Mouse (Mus musculus): Measurements from ENCODE around the gene Tlcd1.
"Not testable (repeated sequence)": the region's sequence is repeated elsewhere in the genome, so short reads cannot be mapped to it uniquely, and the experiment has no call there.

Tlcd1 gene

GRCm38 (mm10) chr11:78175771-78176401, 625 bp upstream of the Tlcd1 start:
- no peak for ATAC-seq (ENCODE audit: insufficient number of reproducible peaks, low FRiP score, low TSS enrichment)

GRCm38 (mm10) chr11:78176905-78177331, 407 bp downstream of the Tlcd1 start:
- ATAC-seq (ENCODE audit: insufficient number of reproducible peaks, low FRiP score, low TSS enrichment) = no peak

DNA sequence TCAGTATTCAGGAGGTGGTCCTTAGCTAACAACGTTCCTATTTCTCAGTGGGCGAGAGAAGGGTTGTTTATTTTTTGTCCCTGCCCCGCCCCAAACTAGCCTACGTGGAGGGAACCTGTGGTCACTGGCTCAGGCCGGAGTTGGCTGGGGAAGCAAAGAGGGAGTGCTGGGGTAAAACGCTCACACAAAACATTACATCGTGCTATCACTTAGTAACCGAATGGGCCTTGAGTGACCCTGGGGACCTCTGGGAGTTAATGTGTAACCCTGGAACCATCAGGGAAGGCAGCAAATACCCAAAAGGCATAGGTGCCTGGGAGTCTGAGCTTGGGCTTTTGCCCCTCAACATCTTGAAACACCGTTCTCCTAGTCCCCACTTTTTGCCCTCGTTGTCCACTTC, 926 bp downstream of the Tlcd1 start:
- peak; percentile 3; the same call in 1 of the 2 replicates for ATAC-seq (ENCODE audit: insufficient number of reproducible peaks, low FRiP score, low TSS enrichment)

DNA sequence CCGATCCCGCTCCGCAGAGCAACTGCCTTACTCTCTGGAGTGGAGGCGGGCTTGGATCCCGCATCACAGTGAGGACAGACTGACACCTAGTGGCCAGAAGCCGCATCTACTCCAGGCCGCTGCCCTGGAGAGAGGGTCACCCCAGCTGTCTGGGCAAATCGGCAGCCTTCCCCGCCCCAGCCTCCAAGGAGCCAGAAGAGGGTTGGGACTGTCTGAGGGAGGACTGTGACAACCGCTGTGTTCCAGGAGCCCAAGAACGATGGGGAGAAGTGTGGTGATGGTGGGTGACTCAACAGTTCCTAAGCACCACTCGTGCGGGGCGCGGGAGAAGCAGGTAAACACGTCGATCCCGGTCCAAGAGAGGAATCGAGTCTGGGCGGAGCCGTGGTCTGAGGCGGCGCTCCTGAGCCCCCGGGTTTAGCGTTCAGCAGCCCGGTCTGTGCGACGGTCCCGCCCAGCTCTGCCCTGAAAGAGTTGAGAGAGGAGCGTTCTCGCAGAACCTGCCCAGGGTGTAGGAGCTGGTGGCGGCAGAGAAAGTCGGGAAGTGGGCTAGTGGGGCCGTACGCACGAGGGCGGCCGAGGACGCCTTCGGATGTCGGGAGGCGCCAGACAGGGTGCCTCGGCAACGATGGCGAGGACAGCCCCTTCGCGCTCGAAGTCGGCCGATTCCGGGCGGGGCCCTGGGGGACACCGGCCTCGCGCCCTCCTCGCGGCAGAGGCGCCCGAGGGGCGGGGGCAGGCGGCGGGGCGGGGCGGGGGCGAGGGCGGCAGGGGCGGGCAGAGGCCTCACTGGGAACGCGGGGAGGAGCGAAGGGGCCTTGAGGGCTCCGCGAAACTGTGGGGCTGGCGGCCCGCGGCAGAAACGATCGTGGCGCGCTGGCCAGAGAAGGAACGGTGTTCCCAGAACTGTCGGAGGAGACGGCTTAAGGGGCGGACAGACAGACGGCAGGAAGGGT, 1.7 kb downstream of the Tlcd1 start:
- peak; percentile 75 for ATAC-seq (ENCODE audit: insufficient number of reproducible peaks, low FRiP score, low TSS enrichment)

GRCm38 (mm10) chr11:78178859-78179437, 2.4 kb downstream of the Tlcd1 start:
- ATAC-seq (ENCODE audit: insufficient number of reproducible peaks, low FRiP score, low TSS enrichment) = no peak

DNA sequence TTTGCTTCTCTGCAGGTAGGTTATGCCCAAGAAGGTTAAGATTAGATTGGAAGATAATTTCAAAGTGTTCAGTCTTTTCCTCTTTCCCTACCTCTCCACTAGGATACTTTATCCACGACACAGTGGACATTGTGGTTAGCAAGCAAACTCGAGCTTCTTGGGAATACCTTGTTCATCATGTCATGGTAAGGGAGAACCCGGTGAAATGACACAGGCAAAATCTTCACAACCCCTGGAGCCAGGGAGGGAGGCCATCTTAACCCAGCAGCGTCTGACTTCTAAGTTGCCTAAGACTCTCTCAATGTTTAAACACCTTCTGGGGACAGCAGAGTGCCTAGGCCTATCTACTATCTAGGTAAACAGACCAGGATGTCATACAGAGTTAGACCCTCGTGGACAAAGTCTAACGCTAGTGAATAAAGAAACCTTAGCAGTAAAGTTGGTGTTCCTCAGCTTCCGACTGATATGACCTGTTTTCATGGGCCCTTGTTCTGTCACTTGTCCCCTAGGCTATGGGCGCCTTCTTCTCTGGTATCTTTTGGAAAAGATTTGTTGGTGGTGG, 3.0 kb downstream of the Tlcd1 start:
- ATAC-seq (ENCODE audit: insufficient number of reproducible peaks, low FRiP score, low TSS enrichment) = no peak

- ATAC-seq (ENCODE audit: insufficient number of reproducible peaks, low FRiP score, low TSS enrichment) = no peak
These were observed 3.7 kb downstream of the Tlcd1 start for GRCm38 (mm10) chr11:78180081-78180761.

- no peak for ATAC-seq (ENCODE audit: insufficient number of reproducible peaks, low FRiP score, low TSS enrichment)
These were observed 5.4 kb downstream of the Tlcd1 start for GRCm38 (mm10) chr11:78181830-78182357.

DNA sequence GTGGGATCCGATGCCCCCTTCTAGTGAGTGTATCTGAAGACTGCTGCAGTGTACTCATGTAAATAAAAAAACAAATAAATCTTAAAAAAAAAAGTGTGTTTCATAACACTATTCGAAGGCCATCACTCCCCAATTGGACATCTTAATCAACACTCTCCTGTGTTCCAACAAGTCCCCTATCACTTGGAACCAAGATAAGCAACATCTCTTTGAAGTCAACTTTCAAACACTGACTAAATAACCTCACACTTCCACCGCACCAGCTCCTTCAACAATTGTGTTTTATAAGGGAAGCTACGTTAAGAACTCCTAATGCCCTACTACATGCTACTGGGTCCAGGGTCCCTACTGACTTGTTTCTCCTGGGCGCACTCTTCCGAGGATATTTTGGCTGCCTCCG, 5.9 kb downstream of the Tlcd1 start:
- no peak for ATAC-seq (ENCODE audit: insufficient number of reproducible peaks, low FRiP score, low TSS enrichment)

DNA sequence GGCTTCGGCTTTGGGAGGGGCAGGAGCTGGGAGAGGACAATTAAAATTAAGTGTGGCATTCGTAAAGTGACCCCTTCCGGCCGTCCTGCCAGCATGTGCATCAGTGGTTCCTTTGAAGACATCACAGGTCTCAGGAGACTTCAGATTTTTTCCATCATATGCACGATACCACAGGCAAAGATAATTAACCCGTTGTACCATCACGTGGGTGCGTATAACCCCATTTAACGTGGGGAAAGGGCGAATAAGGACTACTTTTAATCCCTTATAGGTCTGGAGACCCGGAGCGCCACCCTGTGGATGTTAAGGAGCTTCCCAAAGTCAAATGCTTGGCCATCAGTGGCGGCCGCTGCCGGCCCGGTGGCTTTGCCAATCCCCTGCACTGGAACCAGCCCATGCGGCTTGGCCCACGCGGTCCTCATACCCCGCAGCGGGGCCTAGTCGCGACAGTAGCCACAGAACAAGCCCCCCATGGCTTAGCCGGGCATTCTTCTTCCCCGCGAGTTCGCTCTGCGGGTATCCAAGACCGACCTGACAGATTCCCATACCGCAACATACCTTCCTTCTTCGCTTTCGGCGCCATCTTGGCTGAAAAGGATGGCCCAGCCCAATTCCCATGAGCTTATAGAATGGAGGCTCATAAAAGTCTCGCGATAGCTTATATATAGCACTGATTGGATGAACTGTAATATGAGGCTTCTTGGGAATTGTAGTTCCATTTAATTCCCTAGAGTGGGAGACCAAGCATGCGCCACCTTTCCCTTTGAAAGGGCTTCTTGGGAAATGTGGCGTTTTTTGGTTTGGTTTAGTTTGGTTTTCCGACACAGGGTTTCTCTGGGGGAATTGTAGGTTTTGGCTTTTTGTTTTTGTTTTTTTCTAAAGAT, 6.7 kb downstream of the Tlcd1 start, which contains the start of gene Rpl23a:
Gene Rpl23a (minus strand): TSS at position 624 of the 884 bp plus-strand sequence.
- peak; percentile 97 for ATAC-seq (ENCODE audit: insufficient number of reproducible peaks, low FRiP score, low TSS enrichment)

- ATAC-seq (ENCODE audit: insufficient number of reproducible peaks, low FRiP score, low TSS enrichment) = no peak
These were observed 7.5 kb downstream of the Tlcd1 start for GRCm38 (mm10) chr11:78183884-78184514.

DNA sequence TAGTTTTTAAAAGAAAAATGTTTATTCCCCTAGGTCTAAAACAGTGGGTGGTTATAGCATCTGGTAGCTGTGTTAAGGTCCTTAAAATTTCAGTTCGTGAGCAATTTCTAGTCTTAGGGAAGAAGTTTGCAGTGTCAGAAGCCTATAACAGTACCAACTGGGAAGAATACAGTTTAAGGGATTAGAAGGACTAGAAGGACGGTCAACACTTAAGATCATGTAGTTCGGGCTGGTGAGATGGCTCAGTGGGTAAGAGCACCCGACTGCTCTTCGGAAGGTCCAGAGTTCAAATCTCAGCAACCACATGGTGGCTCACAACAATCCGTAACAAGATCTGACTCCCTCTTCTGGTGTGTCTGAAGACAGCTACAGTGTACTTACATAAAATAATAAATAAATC, 8.2 kb downstream of the Tlcd1 start:
- ATAC-seq (ENCODE audit: insufficient number of reproducible peaks, low FRiP score, low TSS enrichment) = not testable (repeated sequence)

GRCm38 (mm10) chr11:78188331-78189233, 12.1 kb downstream of the Tlcd1 start, which contains the start of gene Rab34:
Gene Rab34, plus strand, starts transcription at chr11:78188430.
- ATAC-seq (ENCODE audit: insufficient number of reproducible peaks, low FRiP score, low TSS enrichment) = no peak

DNA sequence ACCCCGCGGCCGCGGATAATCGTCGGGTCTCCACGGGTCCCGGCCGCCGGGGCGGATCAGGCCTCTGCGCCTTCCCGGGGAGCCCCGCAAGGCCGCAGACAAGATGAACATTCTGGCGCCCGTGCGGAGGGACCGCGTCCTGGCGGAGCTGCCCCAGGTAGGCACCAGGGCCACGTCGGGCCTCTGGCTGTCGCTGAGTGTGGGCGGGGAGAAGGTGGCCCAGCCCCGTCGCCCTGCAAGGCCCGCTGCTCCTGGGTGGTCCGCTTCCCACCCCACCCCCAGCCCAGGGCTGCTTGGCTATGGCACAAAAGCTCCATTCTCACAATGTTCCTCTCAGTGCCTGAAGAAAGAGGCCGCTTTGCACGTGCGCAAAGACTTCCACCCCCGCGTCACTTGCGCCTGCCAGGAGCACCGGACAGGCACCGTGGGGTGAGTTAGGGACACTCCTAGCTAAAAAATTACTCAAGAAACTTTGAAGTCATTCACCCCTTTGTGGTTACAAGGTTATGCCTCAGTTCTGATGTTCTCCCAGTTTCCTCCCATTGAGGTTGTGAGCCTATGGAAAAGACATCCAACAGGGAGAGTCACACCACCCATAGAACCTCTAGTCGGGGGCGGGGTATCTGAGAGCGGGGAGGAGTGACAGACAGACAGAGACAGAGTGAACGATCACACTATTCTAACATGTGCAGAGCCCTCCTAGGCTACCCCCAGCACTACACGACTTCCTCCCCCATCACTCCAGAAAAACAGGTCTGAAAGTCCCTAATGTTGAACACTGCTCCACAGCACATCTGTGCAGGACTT, 12.9 kb downstream of the Tlcd1 start:
- ATAC-seq (ENCODE audit: insufficient number of reproducible peaks, low FRiP score, low TSS enrichment) = no peak

DNA sequence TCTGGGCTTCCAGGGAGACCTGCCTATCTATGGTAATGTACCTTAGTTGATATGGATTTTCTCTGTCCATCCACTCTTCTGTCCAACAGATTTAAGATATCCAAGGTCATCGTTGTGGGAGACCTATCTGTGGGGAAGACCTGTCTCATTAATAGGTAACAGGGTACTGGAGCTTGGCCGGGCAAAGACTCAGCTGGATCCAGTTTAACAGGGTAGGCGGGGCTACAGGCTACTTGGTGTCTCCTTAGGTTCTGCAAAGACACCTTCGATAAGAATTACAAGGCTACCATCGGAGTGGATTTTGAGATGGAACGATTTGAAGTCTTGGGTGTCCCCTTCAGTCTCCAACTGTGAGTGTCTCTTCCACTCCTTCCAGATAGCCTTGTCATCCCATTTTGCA, 13.5 kb downstream of the Tlcd1 start:
- no peak for ATAC-seq (ENCODE audit: insufficient number of reproducible peaks, low FRiP score, low TSS enrichment)

GRCm38 (mm10) chr11:78193113-78193512, 16.6 kb downstream of the Tlcd1 start, which contains the start of gene Proca1:
Gene Proca1, plus strand, starts transcription at chr11:78193392.
- ATAC-seq (ENCODE audit: insufficient number of reproducible peaks, low FRiP score, low TSS enrichment) = no peak
